In the genomic region with DNA sequence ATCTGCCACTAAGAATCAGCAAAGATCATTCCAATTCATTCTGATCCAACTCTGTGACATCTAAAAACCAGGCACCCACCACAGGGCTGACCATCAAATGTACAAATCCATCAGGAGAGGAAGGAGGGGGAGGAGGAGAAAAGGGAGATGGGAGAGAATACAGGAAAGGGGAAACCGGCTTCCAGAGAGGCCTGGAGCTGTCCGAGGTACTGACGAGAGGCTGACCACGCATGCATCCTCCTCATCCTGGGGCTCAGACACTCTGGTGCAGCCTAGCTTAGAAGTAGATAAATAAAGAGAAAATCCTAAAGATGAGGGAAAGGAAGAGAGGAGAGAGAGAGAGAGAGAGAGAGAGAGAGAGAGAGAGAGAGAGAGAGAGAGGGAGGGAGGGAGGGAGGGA, we compare ENCODE assay signal across 8 mouse cellular contexts. TPM values are rescaled to one million over a fixed set of nuclear protein-coding genes. Genes with fewer than 3 reads are reported as not detected.
DNase-seq lines count a peak whose midpoint lies in the region; ATAC-seq lines count a peak whose summit lies in the region.

No protein-coding gene starts in this region.

- H3K4me3 ChIP-seq in hindbrain, embryonic 10.5 days, result no peak overlapping the region
- no peak overlapping the region for H3K4me3 ChIP-seq in hindbrain, embryonic 14.5 days (replicated peaks; ENCODE audit: low read length)
- H3K4me3 ChIP-seq in limb, embryonic 10.5 days, result no peak overlapping the region
- H3K4me3 ChIP-seq in forebrain, embryonic 16.5 days (replicated peaks; ENCODE audit: low read length), result no peak overlapping the region

- no peak overlapping the region for H3K27ac ChIP-seq in hindbrain, embryonic 10.5 days
- H3K27ac ChIP-seq in hindbrain, embryonic 14.5 days, result no peak overlapping the region
- H3K27ac ChIP-seq in limb, embryonic 10.5 days, result no peak overlapping the region
- no peak overlapping the region for H3K27ac ChIP-seq in forebrain, embryonic 16.5 days (ENCODE audit: low read length)

- no peaks in the 10 kb centered on the region for H3K4me1 ChIP-seq in hindbrain, embryonic 10.5 days (replicated peaks)
- H3K4me1 ChIP-seq in hindbrain, embryonic 14.5 days (replicated peaks; ENCODE audit: control insufficient read depth, insufficient read depth, low read length), result no peaks in the 10 kb centered on the region
- no peaks in the 10 kb centered on the region for H3K4me1 ChIP-seq in limb, embryonic 10.5 days
- no peaks in the 10 kb centered on the region for H3K4me1 ChIP-seq in forebrain, embryonic 16.5 days (replicated peaks; ENCODE audit: control insufficient read depth, insufficient read depth, low read length)

- WGBS in hindbrain, embryonic 10.5 days, result 2% methylated on average over 4 of the region's 4 CpGs
- WGBS in hindbrain, embryonic 14.5 days, result 9% methylated on average over 4 of the region's 4 CpGs
- 1% methylated on average over 4 of the region's 4 CpGs for WGBS in limb, embryonic 10.5 days
- WGBS in forebrain, embryonic 16.5 days, result 0% methylated on average over 4 of the region's 4 CpGs

- 0 out of 2 replicates have a peak, but pooled peaks cover 3% of the 10 kb centered on the region for H3K9me3 ChIP-seq in hindbrain, embryonic 10.5 days
- H3K9me3 ChIP-seq in hindbrain, embryonic 14.5 days (ENCODE audit: control insufficient read depth, low read length), result no peaks in the 10 kb centered on the region
- no peaks in the 10 kb centered on the region for H3K9me3 ChIP-seq in limb, embryonic 10.5 days (replicated peaks)
- peaks cover 2% of the 10 kb centered on the region; the same call in 1 of the 2 replicates for H3K9me3 ChIP-seq in forebrain, embryonic 16.5 days (ENCODE audit: control insufficient read depth, low read length)

- H3K36me3 ChIP-seq in hindbrain, embryonic 10.5 days, result no peaks in the 10 kb centered on the region
- no peaks in the 10 kb centered on the region for H3K36me3 ChIP-seq in hindbrain, embryonic 14.5 days (replicated peaks; ENCODE audit: control insufficient read depth, insufficient read depth)
- H3K36me3 ChIP-seq in limb, embryonic 10.5 days, result no peaks in the 10 kb centered on the region
- H3K36me3 ChIP-seq in forebrain, embryonic 16.5 days (ENCODE audit: control insufficient read depth, insufficient read depth), result no peaks in the 10 kb centered on the region

- H3K27me3 ChIP-seq in hindbrain, embryonic 10.5 days (ENCODE audit: insufficient read depth, poor library complexity, severe bottlenecking), result no peaks in the 10 kb centered on the region
- no peaks in the 10 kb centered on the region for H3K27me3 ChIP-seq in hindbrain, embryonic 14.5 days (ENCODE audit: control insufficient read depth, insufficient read depth, low read length)
- peaks cover 2% of the 10 kb centered on the region; the same call in 1 of the 2 replicates for H3K27me3 ChIP-seq in limb, embryonic 10.5 days (ENCODE audit: low read depth, poor library complexity, severe bottlenecking)
- H3K27me3 ChIP-seq in forebrain, embryonic 16.5 days (replicated peaks; ENCODE audit: control insufficient read depth, insufficient read depth, low read length), result no peaks in the 10 kb centered on the region

- no peak overlapping the region for H3K4me2 ChIP-seq in hindbrain, embryonic 14.5 days (replicated peaks)
- no peak overlapping the region for H3K4me2 ChIP-seq in forebrain, embryonic 16.5 days (ENCODE audit: low read length)

- DNase-seq in hindbrain, embryonic 10.5 days (ENCODE audit: low spot score), result peak; percentile 51
- DNase-seq in hindbrain, embryonic 14.5 days (ENCODE audit: low spot score), result no peak
- DNase-seq in 3T3-L1 (ENCODE audit: low read depth, low spot score), result peak; percentile 74
- peak; percentile 84 for DNase-seq in adrenal gland, postnatal 10 days
- DNase-seq in limb, embryonic 10.5 days (ENCODE audit: low spot score), result peak; percentile 83
- no peak for DNase-seq in cerebellum, adult 9-10 months

- ATAC-seq in hindbrain, embryonic 14.5 days (ENCODE audit: low FRiP score), result no peak
- ATAC-seq in activated CD4-positive, CD25-positive, alpha-beta regulatory T cell, adult 4 months, result no peak
- ATAC-seq in forebrain, embryonic 16.5 days, result no peak

- H3K9ac ChIP-seq in hindbrain, embryonic 14.5 days, result no peak overlapping the region
- no peak overlapping the region for H3K9ac ChIP-seq in forebrain, embryonic 16.5 days (replicated peaks; ENCODE audit: low read depth, low read length)

RNA-seq across cellular contexts. Expression of a gene that starts 8.2 kb away (rescaled TPM):
- polyA plus RNA-seq in hindbrain, embryonic 10.5 days (2016; fragmentation: Nextera tagmentation; extraction: Ambion mirVana), result 75.7 and 248 TPM in 2 replicates
- polyA plus RNA-seq in hindbrain, embryonic 14.5 days (2014; fragmentation: Nextera tagmentation; extraction: Ambion mirVana), result 608 and 616 TPM in 2 replicates
- total RNA-seq in adrenal gland, postnatal 10 days (2021), result 10 to 100 TPM in 1 of 2 experiments, 1 to 10 TPM in 1; 7.6 to 12.2 TPM
- polyA plus RNA-seq in limb, embryonic 10.5 days (2016; fragmentation: Nextera tagmentation; extraction: Ambion mirVana), result 0.11 and 0.15 TPM in 2 replicates
- polyA plus RNA-seq in activated CD4-positive, CD25-positive, alpha-beta regulatory T cell, adult 4 months (2017; shearing (Covaris generic)), result not detected
- 272 and 295 TPM in 2 replicates for polyA plus RNA-seq in forebrain, embryonic 16.5 days (2015; fragmentation: Nextera tagmentation; extraction: Ambion mirVana)

RNA-seq across cellular contexts. Expression of a gene that starts 8.6 kb away (rescaled TPM):
- polyA plus RNA-seq in hindbrain, embryonic 10.5 days (2016; fragmentation: Nextera tagmentation; extraction: Ambion mirVana), result 65.1 and 69.6 TPM in 2 replicates
- polyA plus RNA-seq in hindbrain, embryonic 14.5 days (2014; fragmentation: Nextera tagmentation; extraction: Ambion mirVana), result 84.9 and 93.8 TPM in 2 replicates
- total RNA-seq in adrenal gland, postnatal 10 days (2021), result 10 to 100 TPM; 73.1 to 77.3 TPM
- polyA plus RNA-seq in limb, embryonic 10.5 days (2016; fragmentation: Nextera tagmentation; extraction: Ambion mirVana), result 75.4 and 89.8 TPM in 2 replicates
- 10 to 100 TPM; 22.6 to 25.4 TPM for polyA plus RNA-seq in activated CD4-positive, CD25-positive, alpha-beta regulatory T cell, adult 4 months (2017; shearing (Covaris generic))
- 76.8 and 81.4 TPM in 2 replicates for polyA plus RNA-seq in forebrain, embryonic 16.5 days (2015; fragmentation: Nextera tagmentation; extraction: Ambion mirVana)

RNA-seq across cellular contexts. Expression of a gene that starts 44.4 kb away (rescaled TPM):
- polyA plus RNA-seq in hindbrain, embryonic 10.5 days (2016; fragmentation: Nextera tagmentation; extraction: Ambion mirVana), result 28.0 and 35.8 TPM in 2 replicates
- polyA plus RNA-seq in hindbrain, embryonic 14.5 days (2014; fragmentation: Nextera tagmentation; extraction: Ambion mirVana), result 34.3 and 36.7 TPM in 2 replicates
- 1 to 10 TPM; 8.6 to 8.9 TPM for total RNA-seq in adrenal gland, postnatal 10 days (2021)
- 35.3 and 38.2 TPM in 2 replicates for polyA plus RNA-seq in limb, embryonic 10.5 days (2016; fragmentation: Nextera tagmentation; extraction: Ambion mirVana)
- 1 to 10 TPM; 6.5 to 8.6 TPM for polyA plus RNA-seq in activated CD4-positive, CD25-positive, alpha-beta regulatory T cell, adult 4 months (2017; shearing (Covaris generic))
- 28.9 and 32.3 TPM in 2 replicates for polyA plus RNA-seq in forebrain, embryonic 16.5 days (2015; fragmentation: Nextera tagmentation; extraction: Ambion mirVana)

Comparison
In these comparisons a context has a peak if more than half of its experiments do, and no peak if none do; other contexts are left out.
1. DNase-seq: peak in hindbrain, embryonic 10.5 days (single experiment), 3T3-L1 (single experiment), adrenal gland, postnatal 10 days (single experiment) and limb, embryonic 10.5 days (single experiment); none in hindbrain, embryonic 14.5 days (single experiment) and cerebellum, adult 9-10 months (single experiment).
2. RNA of a gene that starts 8.2 kb away (polyA plus RNA-seq): 608 to 616 TPM in hindbrain, embryonic 14.5 days, 272 to 295 TPM in forebrain, embryonic 16.5 days and 75.7 to 248 TPM in hindbrain, embryonic 10.5 days; 0.11 to 0.15 TPM in limb, embryonic 10.5 days and not detected in activated CD4-positive, CD25-positive, alpha-beta regulatory T cell, adult 4 months; every median in the first group is over 10 times any median in the second.